29 mouse cellular contexts compared by ENCODE assay signal in the genomic region with DNA sequence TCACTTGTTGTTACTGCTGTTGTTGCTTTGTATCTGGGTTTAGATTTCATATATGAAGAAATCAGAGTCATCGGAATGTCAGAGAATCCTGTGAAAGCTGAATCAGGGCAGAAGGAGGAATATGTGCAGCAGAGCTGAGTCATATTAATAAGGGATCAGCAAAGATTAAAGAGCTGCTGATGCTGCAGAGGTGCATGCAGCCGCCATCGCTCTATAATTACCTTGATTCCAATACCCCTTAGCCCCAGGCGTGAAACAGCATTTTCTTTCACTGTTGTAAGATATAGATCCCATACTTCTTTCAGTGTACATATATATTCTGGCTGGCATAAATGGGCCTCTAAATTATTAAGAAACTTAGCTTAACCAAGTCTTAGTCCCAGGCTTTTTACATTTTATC. TPM values are rescaled to one million over a fixed set of nuclear protein-coding genes. Genes with fewer than 3 reads are reported as not detected.
DNase-seq lines count a peak whose midpoint lies in the region; ATAC-seq lines count a peak whose summit lies in the region.
"Had no signal": no experiment of that assay in that cellular context is flagged by ENCODE, and none has a peak within 500 bp of the region (broad histone marks: within the 10 kb centered on the region; RNA-seq: fewer than 3 reads in every experiment).

No protein-coding gene starts in this region.

- peaks cover 5% of the 10 kb centered on the region; the same call in 1 of the 2 replicates for H3K36me3 ChIP-seq in hindbrain, embryonic 13.5 days
- no peaks in the 10 kb centered on the region for H3K36me3 ChIP-seq in hindbrain, embryonic 16.5 days (ENCODE audit: control insufficient read depth, insufficient read depth, low read length)
- H3K36me3 ChIP-seq in midbrain, embryonic 11.5 days (ENCODE audit: control insufficient read depth, insufficient read depth, low read length), result no peaks in the 10 kb centered on the region
- H3K36me3 ChIP-seq in midbrain, embryonic 10.5 days, result no peaks in the 10 kb centered on the region
- H3K36me3 ChIP-seq in midbrain, embryonic 13.5 days, result peaks cover 8% of the 10 kb centered on the region
- no peaks in the 10 kb centered on the region; the same call in 1 of the 2 replicates for H3K36me3 ChIP-seq in midbrain, embryonic 16.5 days (ENCODE audit: control insufficient read depth, insufficient read depth, low read length)
- H3K36me3 ChIP-seq: embryonic facial prominence, embryonic 10.5 days; embryonic facial prominence, embryonic 13.5 days; forebrain, embryonic 10.5 days; G1E; heart, embryonic 10.5 days; heart, embryonic 13.5 days had no signal

- peaks cover 14% of the 10 kb centered on the region for H3K4me1 ChIP-seq in hindbrain, embryonic 13.5 days (replicated peaks)
- no peaks in the 10 kb centered on the region for H3K4me1 ChIP-seq in hindbrain, embryonic 16.5 days (ENCODE audit: control insufficient read depth, insufficient read depth, low read depth, low read length)
- no peaks in the 10 kb centered on the region for H3K4me1 ChIP-seq in midbrain, embryonic 11.5 days (ENCODE audit: control insufficient read depth, insufficient read depth, low read length)
- peaks cover 7% of the 10 kb centered on the region; the same call in 1 of the 2 replicates for H3K4me1 ChIP-seq in midbrain, embryonic 10.5 days
- peaks cover 24% of the 10 kb centered on the region for H3K4me1 ChIP-seq in midbrain, embryonic 13.5 days (replicated peaks)
- peaks cover 20% of the 10 kb centered on the region for H3K4me1 ChIP-seq in midbrain, embryonic 16.5 days (ENCODE audit: control insufficient read depth, insufficient read depth, low read length)
- H3K4me1 ChIP-seq: embryonic facial prominence, embryonic 13.5 days; heart, embryonic 10.5 days; heart, embryonic 13.5 days had no signal

- peak; percentile 75 for DNase-seq in midbrain, embryonic 11.5 days (ENCODE audit: low spot score, missing footprints)
- no peak for DNase-seq in midbrain, embryonic 10.5 days (ENCODE audit: low spot score)
- no peak for DNase-seq in embryo, embryonic 10.5 days (ENCODE audit: low spot score)
- DNase-seq in testis, postnatal 14 days (ENCODE audit: low spot score), result no peak
- DNase-seq: adrenal gland, postnatal 10 days; adrenal gland, postnatal 36 days; B cell, adult 2 months; cerebellum, adult 11 months; cerebellum, adult 2 months; cerebellum, adult 9-11 months; cerebellum, postnatal 25 days; embryo, embryonic 11 days; gastrocnemius, postnatal 10 days; gastrocnemius, postnatal 36 days; heart, adult 2 months had no signal

- H3K27ac ChIP-seq in hindbrain, embryonic 13.5 days, result peak overlapping the region; percentile 31; the same call in 1 of the 2 replicates
- H3K27ac ChIP-seq in hindbrain, embryonic 16.5 days (ENCODE audit: low read depth, low read length), result no peak overlapping the region
- no peak overlapping the region for H3K27ac ChIP-seq in midbrain, embryonic 11.5 days (ENCODE audit: low read depth, low read length)
- no peak overlapping the region for H3K27ac ChIP-seq in midbrain, embryonic 10.5 days (replicated peaks)
- H3K27ac ChIP-seq in midbrain, embryonic 13.5 days, result no peak overlapping the region
- 0 out of 2 replicates have a peak overlapping the region, but pooled peaks have one; percentile 28 for H3K27ac ChIP-seq in midbrain, embryonic 16.5 days (ENCODE audit: low read length)
- H3K27ac ChIP-seq: embryonic facial prominence, embryonic 10.5 days; embryonic facial prominence, embryonic 13.5 days; forebrain, embryonic 10.5 days; forebrain, embryonic 13.5 days; heart, adult 2 months; heart, embryonic 10.5 days; heart, embryonic 13.5 days had no signal

- no peak overlapping the region for H3K4me3 ChIP-seq in hindbrain, embryonic 13.5 days
- H3K4me3 ChIP-seq in hindbrain, embryonic 16.5 days (ENCODE audit: low read length), result no peak overlapping the region
- H3K4me3 ChIP-seq in midbrain, embryonic 11.5 days (ENCODE audit: low read depth, low read length), result no peak overlapping the region
- no peak overlapping the region for H3K4me3 ChIP-seq in midbrain, embryonic 10.5 days
- H3K4me3 ChIP-seq in midbrain, embryonic 13.5 days (replicated peaks), result no peak overlapping the region
- no peak overlapping the region for H3K4me3 ChIP-seq in midbrain, embryonic 16.5 days (ENCODE audit: low read depth, low read length)
- H3K4me3 ChIP-seq: embryonic facial prominence, embryonic 10.5 days; embryonic facial prominence, embryonic 13.5 days; forebrain, embryonic 10.5 days; forebrain, embryonic 13.5 days; heart, adult 2 months; heart, embryonic 10.5 days; heart, embryonic 13.5 days had no signal

- 64% methylated on average over 4 of the region's 4 CpGs for WGBS in hindbrain, embryonic 13.5 days
- WGBS in hindbrain, embryonic 16.5 days, result 68% methylated on average over 4 of the region's 4 CpGs
- WGBS in midbrain, embryonic 11.5 days, result 87% methylated on average over 4 of the region's 4 CpGs
- 87% methylated on average over 4 of the region's 4 CpGs for WGBS in midbrain, embryonic 10.5 days
- WGBS in midbrain, embryonic 13.5 days, result 53% methylated on average over 4 of the region's 4 CpGs
- 52% methylated on average over 4 of the region's 4 CpGs for WGBS in midbrain, embryonic 16.5 days

- H3K9ac ChIP-seq in hindbrain, embryonic 13.5 days, result no peak overlapping the region
- no peak overlapping the region for H3K9ac ChIP-seq in hindbrain, embryonic 16.5 days (ENCODE audit: low read depth, low read length)
- no peak overlapping the region for H3K9ac ChIP-seq in midbrain, embryonic 11.5 days (ENCODE audit: low read length)
- no peak overlapping the region for H3K9ac ChIP-seq in midbrain, embryonic 13.5 days (replicated peaks)
- no peak overlapping the region for H3K9ac ChIP-seq in midbrain, embryonic 16.5 days (ENCODE audit: low read depth, low read length)
- H3K9ac ChIP-seq: embryonic facial prominence, embryonic 13.5 days; forebrain, embryonic 13.5 days; heart, embryonic 13.5 days had no signal

- H3K9me3 ChIP-seq in hindbrain, embryonic 13.5 days, result no peaks in the 10 kb centered on the region
- H3K9me3 ChIP-seq in hindbrain, embryonic 16.5 days (ENCODE audit: control insufficient read depth, low read length), result no peaks in the 10 kb centered on the region
- no peaks in the 10 kb centered on the region for H3K9me3 ChIP-seq in midbrain, embryonic 11.5 days (ENCODE audit: control insufficient read depth, low read length)
- no peaks in the 10 kb centered on the region for H3K9me3 ChIP-seq in midbrain, embryonic 10.5 days (replicated peaks)
- H3K9me3 ChIP-seq in midbrain, embryonic 13.5 days, result no peaks in the 10 kb centered on the region
- no peaks in the 10 kb centered on the region for H3K9me3 ChIP-seq in midbrain, embryonic 16.5 days (replicated peaks; ENCODE audit: control insufficient read depth, low read length, poor library complexity, severe bottlenecking)
- H3K9me3 ChIP-seq: embryonic facial prominence, embryonic 10.5 days; embryonic facial prominence, embryonic 13.5 days; forebrain, embryonic 10.5 days; forebrain, embryonic 13.5 days; heart, embryonic 10.5 days; heart, embryonic 13.5 days had no signal

- no peaks in the 10 kb centered on the region for H3K27me3 ChIP-seq in hindbrain, embryonic 13.5 days
- no peaks in the 10 kb centered on the region for H3K27me3 ChIP-seq in hindbrain, embryonic 16.5 days (replicated peaks; ENCODE audit: control insufficient read depth, insufficient read depth, low read length)
- H3K27me3 ChIP-seq in midbrain, embryonic 11.5 days (ENCODE audit: control insufficient read depth, insufficient read depth, low read length), result no peaks in the 10 kb centered on the region
- no peaks in the 10 kb centered on the region for H3K27me3 ChIP-seq in midbrain, embryonic 10.5 days (ENCODE audit: low read depth, poor library complexity, severe bottlenecking)
- no peaks in the 10 kb centered on the region for H3K27me3 ChIP-seq in midbrain, embryonic 13.5 days
- no peaks in the 10 kb centered on the region for H3K27me3 ChIP-seq in midbrain, embryonic 16.5 days (ENCODE audit: control insufficient read depth, insufficient read depth, low read depth, low read length)
- H3K27me3 ChIP-seq: CH12.LX; embryonic facial prominence, embryonic 13.5 days; forebrain, embryonic 13.5 days; heart, embryonic 13.5 days; Patski had no signal

- ATAC-seq in hindbrain, embryonic 13.5 days (ENCODE audit: low FRiP score), result no peak
- ATAC-seq in hindbrain, embryonic 16.5 days, result no peak; the same call in 1 of the 2 replicates
- ATAC-seq in midbrain, embryonic 11.5 days (ENCODE audit: low FRiP score), result no peak
- peak; percentile 50; the same call in 1 of the 2 replicates for ATAC-seq in midbrain, embryonic 13.5 days
- peak; percentile 66; the same call in 1 of the 2 replicates for ATAC-seq in midbrain, embryonic 16.5 days
- ATAC-seq: forebrain, embryonic 13.5 days; forebrain, embryonic 16.5 days; Patski had no signal

- H3K4me2 ChIP-seq in hindbrain, embryonic 13.5 days, result no peak overlapping the region
- H3K4me2 ChIP-seq in hindbrain, embryonic 16.5 days (ENCODE audit: low read length), result no peak overlapping the region
- no peak overlapping the region for H3K4me2 ChIP-seq in midbrain, embryonic 11.5 days
- no peak overlapping the region for H3K4me2 ChIP-seq in midbrain, embryonic 13.5 days (replicated peaks)
- no peak overlapping the region for H3K4me2 ChIP-seq in midbrain, embryonic 16.5 days (ENCODE audit: low read length)
- H3K4me2 ChIP-seq: embryonic facial prominence, embryonic 13.5 days; forebrain, embryonic 13.5 days; heart, embryonic 13.5 days had no signal

RNA-seq across cellular contexts. Expression of a gene that starts 51.1 kb away (rescaled TPM):
- polyA plus RNA-seq in hindbrain, embryonic 13.5 days (2015; fragmentation: Nextera tagmentation; extraction: Ambion mirVana), result 4.3 and 5.0 TPM in 2 replicates
- 3.7 and 4.0 TPM in 2 replicates for polyA plus RNA-seq in hindbrain, embryonic 16.5 days (2015; fragmentation: Nextera tagmentation; extraction: Ambion mirVana)
- polyA plus RNA-seq in midbrain, embryonic 11.5 days (2014; fragmentation: Nextera tagmentation; extraction: Ambion mirVana), result 2.6 and 2.9 TPM in 2 replicates
- polyA plus RNA-seq in midbrain, embryonic 10.5 days (2016; fragmentation: Nextera tagmentation; extraction: Ambion mirVana), result 3.5 and 3.6 TPM in 2 replicates
- polyA plus RNA-seq in midbrain, embryonic 13.5 days (2015; fragmentation: Nextera tagmentation; extraction: Ambion mirVana), result 2.9 and 3.6 TPM in 2 replicates
- polyA plus RNA-seq in midbrain, embryonic 16.5 days (2015; fragmentation: Nextera tagmentation; extraction: Ambion mirVana), result 4.2 and 4.8 TPM in 2 replicates
- polyA plus RNA-seq: G1E had no signal

Comparison
In these comparisons a context has a peak if more than half of its experiments do, and no peak if none do; other contexts are left out.
1. ATAC-seq: peak in midbrain, embryonic 13.5 days (single experiment) and midbrain, embryonic 16.5 days (single experiment); none in hindbrain, embryonic 13.5 days (single experiment), hindbrain, embryonic 16.5 days (single experiment) and midbrain, embryonic 11.5 days (single experiment).
2. H3K27ac ChIP-seq: peak in hindbrain, embryonic 13.5 days (single experiment) and midbrain, embryonic 16.5 days (single experiment); none in hindbrain, embryonic 16.5 days (single experiment), midbrain, embryonic 11.5 days (single experiment), midbrain, embryonic 10.5 days (single experiment) and midbrain, embryonic 13.5 days (single experiment).